Mouse (Mus musculus): Measurements from ENCODE around the gene Rasl11b. TPM values are rescaled to one million over a fixed set of nuclear protein-coding genes. Genes with fewer than 3 reads are reported as not detected.

Rasl11b gene
- total and polyA plus RNA-seq, 2 experiments from 2014 or later: 7.7 to 37.3 TPM

DNA sequence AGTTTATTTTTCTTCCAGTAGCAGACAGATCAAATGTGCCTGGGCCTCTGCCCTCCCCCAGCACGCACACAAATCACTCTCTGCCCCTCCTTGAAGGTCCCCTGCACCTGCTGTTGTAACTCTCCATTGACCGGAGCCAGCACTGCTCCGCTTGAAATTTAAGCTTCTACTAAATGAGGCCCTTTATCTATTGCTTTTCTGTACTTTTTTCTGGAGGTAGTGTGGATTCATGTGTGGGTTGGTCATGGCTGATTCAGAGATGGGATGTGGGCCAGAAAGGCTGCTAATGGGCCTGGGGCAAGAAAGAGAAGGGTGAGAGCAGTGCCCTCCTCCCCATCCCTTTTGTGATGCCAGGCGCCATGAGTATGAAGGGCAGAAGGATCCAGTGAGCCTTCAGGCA is 51.4 kb downstream of the Rasl11b start:
- no peak for TF ChIP-seq CTCF (IDR thresholded peaks at IDR 0.05; ENCODE audit: low read depth)
- 29% methylated on average over 4 of the region's 4 CpGs for WGBS
- no peak for ATAC-seq

DNA sequence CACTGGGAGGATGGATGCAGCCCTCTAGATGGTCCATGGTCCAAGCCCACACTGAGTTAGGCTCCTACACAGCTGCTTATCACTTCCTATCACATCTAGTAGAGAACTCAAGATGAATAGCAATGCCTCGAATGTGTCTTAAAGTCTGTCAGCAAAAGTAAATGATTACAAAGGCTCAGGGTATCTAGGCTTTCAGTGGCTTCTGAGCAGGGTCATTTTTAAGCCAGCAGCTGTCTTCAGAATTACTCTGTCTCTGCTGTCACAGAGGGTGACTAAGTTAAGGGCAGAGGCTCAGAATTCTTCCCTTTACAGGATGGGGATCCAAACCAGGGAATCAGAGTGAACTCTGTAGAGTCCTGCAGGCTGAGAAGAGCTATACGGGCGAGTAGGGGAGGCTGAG is 51.9 kb downstream of the Rasl11b start:
- H3K27ac ChIP-seq (ENCODE audit: low read depth, low read length): no peak overlapping the region
- no peaks in the 10 kb centered on the region for H3K4me1 ChIP-seq (ENCODE audit: insufficient read depth)
- H3K4me3 ChIP-seq (ENCODE audit: low read depth, low read length): no peak overlapping the region
- WGBS: 82% methylated on average over 3 of the region's 3 CpGs
- H3K27me3 ChIP-seq (ENCODE audit: insufficient read depth, low read length): no peaks in the 10 kb centered on the region
- no peak for TF ChIP-seq CTCF (IDR thresholded peaks at IDR 0.05; ENCODE audit: low read depth)
- DNase-seq (no peak), ATAC-seq (no peak)
- H3K36me3 ChIP-seq (ENCODE audit: insufficient read depth): no peaks in the 10 kb centered on the region
- no peaks in the 10 kb centered on the region for H3K9me3 ChIP-seq (ENCODE audit: low read length)
- H3K4me2 ChIP-seq (ENCODE audit: low read depth): no peak overlapping the region
- no peak overlapping the region for H3K9ac ChIP-seq

More for the DNA sequence above, 51.4 kb downstream of the Rasl11b start:
- no peak overlapping the region for H3K9ac ChIP-seq
- H3K4me3 ChIP-seq (ENCODE audit: low read depth, low read length): no peak overlapping the region
- H3K4me2 ChIP-seq (ENCODE audit: low read depth): no peak overlapping the region
- H3K9me3 ChIP-seq (ENCODE audit: low read length): no peaks in the 10 kb centered on the region
- H3K4me1 ChIP-seq (ENCODE audit: insufficient read depth): no peaks in the 10 kb centered on the region
- no peaks in the 10 kb centered on the region for H3K27me3 ChIP-seq (ENCODE audit: insufficient read depth, low read length)
- no peaks in the 10 kb centered on the region for H3K36me3 ChIP-seq (ENCODE audit: insufficient read depth)
- DNase-seq: no peak
- H3K27ac ChIP-seq (ENCODE audit: low read depth, low read length): no peak overlapping the region

Other genes with a start within 250 kb of the Rasl11b start
- 62.0 and 65.9 TPM in 2 replicates for gene Usp46, start 126.9 kb upstream of the Rasl11b start, total RNA-seq (2014; rRNA removed)
- gene Usp46, start 126.9 kb upstream of the Rasl11b start, polyA plus RNA-seq (2015; fragmentation: Nextera tagmentation; extraction: Ambion mirVana): 34.5 and 37.6 TPM in 2 replicates

All from forebrain, postnatal 0 days (tissue).